Mouse (Mus musculus): ENCODE results near the gene Efnb3.
A peak's percentile ranks its signal among the peaks of the same experiment; 100 is the strongest.

GRCm38 (mm10) chr11:69579128-69580017 is 19.4 kb upstream of the Efnb3 start:
- TF ChIP-seq CTCF (IDR thresholded peaks at IDR 0.05; ENCODE audit: extremely low read depth, insufficient read depth, low read length) (peak; percentile 99), POLR2A (IDR thresholded peaks at IDR 0.05; ENCODE audit: extremely low read depth, insufficient read depth, low read length) (peak; percentile 93; the same call in 1 of the 2 replicates)

Data from cortical plate, adult 2 months (tissue).